Mouse (Mus musculus) E14TG2a.4 (cell line): ENCODE results near the gene Zc3h12a.
A peak's percentile ranks its signal among the peaks of the same experiment; 100 is the strongest.

Experiments
- H3K27me3 ChIP-seq: 2 replicates; pipeline ENCODE4 v1.6.1; 2014; ENCODE audit warnings: low read length, control low read depth; ENCODE audit not compliant: insufficient read depth
- H3K36me3 ChIP-seq: 2 replicates; pipeline ENCODE4 v1.6.1; 2014; ENCODE audit warnings: low read length, control low read depth; ENCODE audit not compliant: insufficient read depth
- H3K4me1 ChIP-seq: replicated peaks from 2 replicates; pipeline ENCODE4 v1.6.1; 2014; ENCODE audit warnings: low read depth, low read length, control low read depth
- H3K4me3 ChIP-seq: replicated peaks from 2 replicates; pipeline ENCODE4 v1.5.1; 2014; ENCODE audit warnings: mild to moderate bottlenecking, low read length
- H3K9me3 ChIP-seq: 2 replicates; pipeline ENCODE4 v1.6.1; 2014; ENCODE audit warnings: low read length, control low read depth
- CTCF ChIP-seq: conservative IDR thresholded peaks from 2 replicates; pipeline ENCODE4 v1.5.1; 2014; ENCODE audit warnings: low read length
- NANOG ChIP-seq: IDR thresholded peaks from 2 replicates; pipeline ENCODE4 v1.6.1; 2014; ENCODE audit warnings: borderline replicate concordance, low read length, mixed read lengths
- POU5F1 ChIP-seq: IDR thresholded peaks from 2 replicates; pipeline ENCODE4 v1.6.1; 2014; ENCODE audit warnings: low read length, borderline replicate concordance

The Zc3h12a gene

GRCm38 (mm10) chr4:125116090-125116861 is 11.4 kb downstream of the Zc3h12a start:
- Histone ChIP-seq H3K4me1 (peaks cover 86% of the 10 kb centered on the region), H3K4me3 (no peak overlapping the region), H3K27me3 (peaks cover 2% of the 10 kb centered on the region; the same call in 1 of the 2 replicates), H3K9me3 (no peaks in the 10 kb centered on the region), H3K36me3 (peaks cover 35% of the 10 kb centered on the region)
- TF ChIP-seq CTCF = no peak
- TF ChIP-seq NANOG = no peak
- TF ChIP-seq POU5F1 = no peak

- Histone ChIP-seq H3K4me1 (peaks cover 80% of the 10 kb centered on the region), H3K9me3 (no peaks in the 10 kb centered on the region), H3K36me3 (peaks cover 34% of the 10 kb centered on the region), H3K4me3 (no peak overlapping the region), H3K27me3 (peaks cover 2% of the 10 kb centered on the region; the same call in 1 of the 2 replicates)
- TF ChIP-seq POU5F1 (no peak), CTCF (no peak), NANOG (no peak)
These were observed 11.9 kb downstream of the Zc3h12a start for GRCm38 (mm10) chr4:125115710-125116089.

DNA sequence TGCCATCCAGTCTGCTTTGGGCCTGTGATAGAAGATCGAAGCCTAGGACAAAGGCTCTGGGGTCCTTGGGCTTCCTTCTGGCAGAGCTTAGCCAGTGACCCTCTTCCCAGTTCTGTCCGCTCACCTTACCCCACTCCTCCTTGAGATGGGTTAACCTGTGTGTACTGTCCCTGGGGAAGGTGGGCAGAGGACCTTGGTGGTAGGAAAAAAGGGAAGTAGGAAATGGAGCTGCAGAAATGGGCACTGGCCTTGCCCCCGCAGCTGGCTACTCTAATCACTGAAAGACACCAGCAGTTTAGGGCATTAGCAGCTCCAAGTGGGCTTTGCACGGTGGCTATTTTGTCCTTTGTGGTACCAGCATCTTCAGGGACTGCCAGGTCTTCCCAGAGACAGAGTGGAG is 12.6 kb downstream of the Zc3h12a start:
- Histone ChIP-seq H3K36me3 (peaks cover 34% of the 10 kb centered on the region), H3K9me3 (no peaks in the 10 kb centered on the region), H3K4me1 (peaks cover 74% of the 10 kb centered on the region), H3K27me3 (peaks cover 2% of the 10 kb centered on the region; the same call in 1 of the 2 replicates), H3K4me3 (no peak overlapping the region)
- TF ChIP-seq POU5F1 (no peak), CTCF (no peak), NANOG (no peak)

DNA sequence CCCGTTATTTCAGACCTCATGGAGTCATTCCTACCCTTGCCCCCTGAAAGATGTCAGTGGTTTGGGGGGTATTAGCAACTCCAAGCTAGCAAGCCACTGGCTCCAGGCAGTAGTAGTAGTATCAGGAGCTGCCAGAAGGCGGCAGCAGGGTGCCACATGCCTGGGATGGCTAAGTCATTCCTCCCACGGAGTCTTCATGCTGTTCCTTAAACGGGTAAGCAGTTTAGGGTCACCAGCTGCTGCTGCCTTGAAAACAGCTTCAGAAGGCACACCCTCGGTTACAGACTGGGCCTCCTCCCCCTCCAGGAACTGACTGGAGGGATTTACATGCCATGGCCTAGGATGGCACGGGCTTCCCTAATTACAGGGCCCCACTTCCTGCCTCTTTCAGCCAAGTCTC is 13.0 kb downstream of the Zc3h12a start:
- H3K4me1 ChIP-seq = peaks cover 69% of the 10 kb centered on the region

GRCm38 (mm10) chr4:125105354-125105753 is 22.3 kb downstream of the Zc3h12a start:
- H3K27me3 ChIP-seq = no peaks in the 10 kb centered on the region
- peaks cover 53% of the 10 kb centered on the region for H3K36me3 ChIP-seq

More for the DNA sequence above, 13.0 kb downstream of the Zc3h12a start:
- TF ChIP-seq POU5F1 (no peak), CTCF (peak; percentile 86)
- H3K9me3 ChIP-seq = no peaks in the 10 kb centered on the region
- H3K27me3 ChIP-seq = peaks cover 2% of the 10 kb centered on the region; the same call in 1 of the 2 replicates
- peaks cover 34% of the 10 kb centered on the region for H3K36me3 ChIP-seq
- H3K4me3 ChIP-seq = no peak overlapping the region

DNA sequence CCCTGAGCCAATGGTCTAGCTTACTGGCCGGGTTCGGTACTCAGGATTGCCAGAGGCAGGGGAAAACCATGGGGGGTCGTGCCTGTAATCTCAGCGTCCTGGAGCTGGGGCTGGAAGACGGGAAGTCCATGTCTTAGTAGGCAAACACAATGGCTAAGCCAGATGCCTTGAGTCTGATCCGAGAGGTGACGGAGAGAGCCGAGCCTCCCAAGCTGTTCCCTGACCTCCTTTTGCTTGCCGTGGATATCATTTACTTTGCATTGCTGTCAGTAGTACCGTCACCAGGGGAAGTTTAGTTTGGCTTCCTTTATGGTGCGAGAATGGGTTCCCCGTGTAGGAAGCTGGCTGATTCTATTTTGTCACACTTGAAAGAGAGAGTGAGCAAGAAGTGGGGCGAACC is 26.3 kb downstream of the Zc3h12a start:
- H3K27me3 ChIP-seq = no peaks in the 10 kb centered on the region
- H3K36me3 ChIP-seq = peaks cover 32% of the 10 kb centered on the region
- peaks cover 70% of the 10 kb centered on the region for H3K4me1 ChIP-seq
- TF ChIP-seq CTCF (no peak), POU5F1 (no peak), NANOG (no peak)
- no peak overlapping the region for H3K4me3 ChIP-seq
- H3K9me3 ChIP-seq = no peaks in the 10 kb centered on the region

More at GRCm38 (mm10) chr4:125105354-125105753, 22.3 kb downstream of the Zc3h12a start:
- H3K4me3 ChIP-seq = 0 out of 2 replicates have a peak overlapping the region, but pooled peaks have one; percentile 13
- H3K9me3 ChIP-seq = no peaks in the 10 kb centered on the region
- H3K4me1 ChIP-seq = peaks cover 45% of the 10 kb centered on the region
- TF ChIP-seq NANOG = no peak
- no peak for TF ChIP-seq CTCF
- TF ChIP-seq POU5F1 = no peak

DNA sequence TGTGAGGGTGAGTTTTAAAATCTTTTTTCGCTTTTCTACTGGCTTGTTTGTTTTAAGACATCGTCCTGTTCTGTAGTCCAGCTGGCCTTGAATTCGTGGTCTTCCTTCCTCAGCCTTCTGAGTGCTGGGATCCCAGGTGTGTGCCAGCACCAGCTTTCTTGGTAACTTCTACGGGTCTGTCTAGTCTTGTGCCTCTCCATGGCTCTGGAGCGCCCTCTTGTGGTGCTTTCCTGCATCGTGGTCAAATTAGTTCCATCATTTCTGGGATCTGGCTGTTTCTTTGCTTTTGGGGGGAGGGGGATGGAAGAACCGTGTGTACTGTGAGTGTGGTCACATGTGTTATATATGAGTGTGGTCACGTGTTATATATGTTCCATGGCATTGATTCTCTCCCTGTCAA is 28.2 kb downstream of the Zc3h12a start:
- no peaks in the 10 kb centered on the region for H3K9me3 ChIP-seq
- TF ChIP-seq CTCF (peak; percentile 97), POU5F1 (no peak), NANOG (no peak)
- H3K27me3 ChIP-seq = no peaks in the 10 kb centered on the region
- H3K4me3 ChIP-seq = no peak overlapping the region
- H3K4me1 ChIP-seq = peaks cover 65% of the 10 kb centered on the region
- H3K36me3 ChIP-seq = peaks cover 27% of the 10 kb centered on the region

DNA sequence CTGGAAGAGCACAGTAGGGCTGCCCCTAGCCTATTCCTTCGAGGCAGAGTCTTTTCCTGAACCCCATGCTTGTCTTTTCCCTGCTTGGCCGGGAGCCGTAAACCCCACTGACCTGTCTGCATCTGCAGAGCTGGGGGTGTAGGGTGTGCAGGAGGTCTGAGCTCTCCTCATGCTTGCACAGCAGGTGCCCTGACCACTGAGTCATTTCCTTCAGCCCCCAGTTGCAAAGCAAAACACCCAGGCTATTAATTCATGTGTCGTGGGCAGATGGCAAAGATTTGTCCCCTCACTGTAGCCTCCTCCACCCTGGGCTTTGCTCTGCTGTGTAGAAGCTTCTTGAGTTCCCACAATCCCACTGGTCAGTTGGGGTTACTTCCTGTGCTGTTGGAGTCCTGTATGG is 30.2 kb downstream of the Zc3h12a start:
- Histone ChIP-seq H3K4me1 (peaks cover 72% of the 10 kb centered on the region), H3K9me3 (no peaks in the 10 kb centered on the region), H3K27me3 (no peaks in the 10 kb centered on the region), H3K4me3 (no peak overlapping the region), H3K36me3 (peaks cover 19% of the 10 kb centered on the region)
- no peak for TF ChIP-seq NANOG
- TF ChIP-seq POU5F1 = no peak
